Mouse (Mus musculus) heart, postnatal 14 days (tissue): Measurements from ENCODE around the gene Kirrel. TPM values are rescaled to one million over a fixed set of nuclear protein-coding genes. Genes with fewer than 3 reads are reported as not detected.

Experiments used
- DNase-seq, 2 experiments: peaks; one replicate each; pipeline ENCODE4 v3.0.0; 2021 to 2022
- intact Hi-C: fragments of 180-260 bp; cut with DNase I; formaldehyde crosslinking; loops from one replicate; pipeline ENCODE4 v1.15.1; 2025
- long read RNA-seq, 2 experiments: library from polyadenylated mRNA; stranded (forward); transcript quantifications; one replicate each; pipeline ENCODE4 v2.0.0; 2021
- total RNA-seq, 2 experiments: library from RNA; stranded (reverse); gene quantifications; 2 replicates each; pipeline ENCODE4 v1.2.3; 2021

Gene Kirrel
- 1 to 10 TPM; 8.8 to 9.9 TPM for total RNA-seq
- long read RNA-seq, experiment 1, partial matches to known transcripts: 0 of 3 reads
- long read RNA-seq, experiment 1, other reads (novel, unspliced or antisense): 3 of 3 reads
- long read RNA-seq, experiment 2, partial matches to known transcripts: 1 of 2 reads
- long read RNA-seq, experiment 2, other reads (novel, unspliced or antisense): 1 of 2 reads

GRCm38 (mm10) chr3:87174096-87174768 is at the start of gene Kirrel:
Gene Kirrel (minus strand): TSS chr3:87174747.
- intact Hi-C loops: loop anchor here (2.0 kb wide), 1 partner anchor 141 kb away; no protein-coding TSS in a partner anchor

DNA sequence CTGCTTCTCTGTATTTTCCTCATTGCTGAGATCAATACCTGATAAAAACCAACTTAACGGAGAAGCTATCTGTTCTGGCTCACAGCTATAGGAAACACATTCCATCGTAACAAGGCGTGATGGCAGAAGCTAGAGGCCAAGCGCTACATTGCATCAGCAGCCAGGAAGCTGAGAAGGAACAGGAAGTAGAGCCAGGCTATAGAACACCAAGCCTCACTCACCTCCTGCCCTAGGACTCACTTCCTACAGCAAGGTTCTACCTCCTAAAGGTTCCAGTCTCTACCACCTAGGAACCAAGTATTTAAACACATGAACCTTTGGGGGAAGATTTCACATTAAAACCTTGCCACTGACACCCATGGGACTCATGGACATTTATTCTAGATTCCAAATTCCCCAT is 49.1 kb upstream of the Kirrel start:
- no peak for DNase-seq
- intact Hi-C loops: no loop called here

More at GRCm38 (mm10) chr3:87174096-87174768, at the start of gene Kirrel:
- DNase-seq: peak; percentile 79 to 81

- intact Hi-C loops: no loop called here
These were observed 47.8 kb upstream of the Kirrel start for GRCm38 (mm10) chr3:87222346-87222745.

DNA sequence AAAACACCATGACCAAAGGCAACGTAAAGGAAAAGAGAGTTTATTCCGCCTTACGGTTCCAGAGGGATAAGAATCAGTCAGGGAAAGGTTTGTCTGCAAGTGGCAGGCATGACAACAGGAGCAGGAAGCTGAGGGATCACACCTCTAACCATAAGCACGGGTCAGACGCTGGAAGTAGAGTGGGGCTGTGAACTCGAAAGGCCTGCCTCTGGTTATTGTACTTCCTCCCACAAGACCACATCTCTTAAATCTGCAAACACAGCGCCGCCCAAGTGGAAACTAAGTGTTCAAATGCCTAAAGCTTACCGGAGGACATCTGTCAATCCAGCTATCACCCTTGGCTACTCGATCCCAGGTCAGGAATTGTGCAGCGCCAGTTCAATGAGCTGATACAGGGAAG is 40.6 kb upstream of the Kirrel start:
- DNase-seq: no peak
- intact Hi-C loops: no loop called here

More at GRCm38 (mm10) chr3:87222346-87222745, 47.8 kb upstream of the Kirrel start:
- no peak for DNase-seq

DNA sequence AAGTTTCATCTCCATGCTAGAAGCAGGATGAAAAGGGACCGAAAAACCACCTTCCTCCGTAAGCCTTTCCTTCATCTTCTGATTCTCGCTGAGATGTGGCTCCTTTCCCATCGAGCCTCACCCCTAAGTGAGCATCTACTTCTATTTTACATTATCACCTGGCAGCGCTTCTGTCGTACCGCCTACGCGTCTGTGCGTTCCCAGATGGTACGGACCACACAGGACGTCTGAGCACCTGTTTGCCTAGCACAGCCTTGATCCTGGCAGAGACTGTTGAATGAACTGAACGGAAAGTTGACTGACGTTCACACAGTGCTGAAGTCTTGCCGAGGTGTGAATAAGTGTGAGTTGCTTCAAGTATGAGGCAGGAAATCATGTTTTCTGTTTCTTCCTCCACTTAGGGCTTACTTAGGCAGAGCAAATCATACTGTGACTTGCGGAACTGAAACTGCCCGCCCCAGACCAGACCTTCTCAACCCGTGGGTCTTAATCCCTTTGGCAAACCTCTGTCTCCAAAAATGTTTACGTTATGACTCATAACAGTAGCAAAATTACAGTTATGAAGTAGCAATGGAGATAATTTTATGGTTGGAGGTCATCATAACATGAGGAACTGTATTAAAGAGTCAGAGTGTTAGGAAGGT is 39.8 kb upstream of the Kirrel start:
- DNase-seq: no peak
- intact Hi-C loops: no loop called here

- no peak for DNase-seq
- intact Hi-C loops: no loop called here
These were observed 32.0 kb upstream of the Kirrel start for GRCm38 (mm10) chr3:87206336-87207075.

- DNase-seq: peak in 1 of 2 experiments; percentile 30
- intact Hi-C loops: no loop called here
These were observed 22.1 kb upstream of the Kirrel start for GRCm38 (mm10) chr3:87196637-87197036.

- DNase-seq: no peak
- intact Hi-C loops: no loop called here
These were observed 20.5 kb upstream of the Kirrel start for GRCm38 (mm10) chr3:87195041-87195440.

GRCm38 (mm10) chr3:87194591-87194990 is 20.0 kb upstream of the Kirrel start:
- no peak for DNase-seq
- intact Hi-C loops: no loop called here

GRCm38 (mm10) chr3:87193756-87194155 is 19.2 kb upstream of the Kirrel start:
- intact Hi-C loops: no loop called here
- DNase-seq: no peak

- intact Hi-C loops: no loop called here
- no peak for DNase-seq
These were observed 18.8 kb upstream of the Kirrel start for GRCm38 (mm10) chr3:87193352-87193751.

DNA sequence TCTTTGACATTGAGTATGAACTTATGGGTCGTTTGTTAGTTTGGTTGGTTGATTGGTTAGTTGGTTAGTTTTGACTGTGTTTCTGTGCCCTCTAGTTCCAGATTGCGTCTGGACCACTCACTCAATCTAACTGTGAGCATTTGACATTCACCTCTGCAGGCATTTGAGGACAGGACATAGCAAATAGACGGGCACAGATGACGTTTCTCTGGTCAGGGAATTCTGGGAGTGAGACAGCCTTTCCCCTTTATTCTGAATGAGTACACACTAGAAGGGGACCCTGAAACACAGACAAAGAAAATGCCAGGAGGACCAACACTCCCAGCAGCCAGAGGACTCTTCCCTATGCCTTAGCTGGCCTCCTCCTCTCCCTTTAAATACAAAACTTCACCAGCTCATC is 2.1 kb upstream of the Kirrel start:
- intact Hi-C loops: no loop called here
- no peak for DNase-seq

DNA sequence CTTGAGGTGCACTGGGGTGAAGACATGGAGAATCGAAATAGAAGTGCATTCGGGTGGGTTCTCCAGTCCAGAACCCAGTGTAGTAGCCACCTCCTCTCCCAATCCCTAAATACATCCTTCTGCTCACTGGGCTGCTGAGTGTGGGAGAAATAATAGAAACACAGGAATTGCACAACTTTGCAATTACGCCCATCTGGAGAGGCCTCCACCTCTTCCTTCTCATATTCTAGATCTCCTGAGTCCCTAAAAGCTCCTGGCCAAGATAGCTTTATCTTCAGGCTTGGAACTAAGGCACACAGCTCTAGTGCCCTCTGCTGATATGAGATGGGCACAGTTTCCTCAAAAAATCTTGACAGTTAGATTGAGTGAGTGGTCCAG is 880 bp upstream of the Kirrel start:
- DNase-seq: no peak
- intact Hi-C loops: loop anchor here (1.0 to 2.0 kb wide), 2 partner anchors 85 to 143 kb away; no protein-coding TSS in a partner anchor

- intact Hi-C loops: loop anchor here (1.0 to 2.0 kb wide), 2 partner anchors 85 to 142 kb away; no protein-coding TSS in a partner anchor
- DNase-seq: no peak
These were observed 356 bp upstream of the Kirrel start for GRCm38 (mm10) chr3:87174769-87175437.

- DNase-seq: no peak
These were observed 961 bp downstream of the Kirrel start for GRCm38 (mm10) chr3:87173486-87174085.

GRCm38 (mm10) chr3:87173103-87173444 is 1.5 kb downstream of the Kirrel start:
- DNase-seq: no peak
- intact Hi-C loops: no loop called here

More at GRCm38 (mm10) chr3:87173486-87174085, 961 bp downstream of the Kirrel start:
- intact Hi-C loops: loop anchor here (2.0 kb wide), 1 partner anchor 141 kb away; no protein-coding TSS in a partner anchor

GRCm38 (mm10) chr3:87172351-87173102 is 2.0 kb downstream of the Kirrel start:
- intact Hi-C loops: no loop called here
- DNase-seq: no peak

- DNase-seq: no peak
- intact Hi-C loops: no loop called here
These were observed 3.1 kb downstream of the Kirrel start for GRCm38 (mm10) chr3:87171201-87172100.
